Mouse (Mus musculus): Measurements from ENCODE around the gene Gale. TPM values are rescaled to one million over a fixed set of nuclear protein-coding genes. Genes with fewer than 3 reads are reported as not detected.
"Not testable (repeated sequence)": the region's sequence is repeated elsewhere in the genome, so short reads cannot be mapped to it uniquely, and the experiment has no call there.

Gene Gale
- polyA plus RNA-seq, 1 experiment from 2014 or later = 44.1 TPM

DNA sequence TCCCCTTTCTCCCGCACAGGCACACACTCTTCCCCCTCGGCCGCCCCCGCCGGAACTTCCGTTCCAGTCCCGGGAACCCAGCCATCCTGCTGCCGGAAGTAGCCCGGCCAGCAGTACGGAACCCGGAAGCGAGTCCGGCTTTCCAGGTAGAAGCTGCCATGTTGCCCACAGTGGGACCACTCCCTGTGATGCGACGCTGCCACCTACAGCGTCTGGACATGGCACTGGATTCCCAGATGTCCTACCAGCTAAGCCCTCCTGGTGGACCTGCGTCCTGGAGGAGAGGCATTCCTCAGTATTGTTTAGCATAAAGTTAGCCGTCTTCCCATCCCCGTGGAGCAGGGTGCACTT, 9.0 kb downstream of the Gale start, which contains the start of gene Lypla2:
Gene Lypla2 (minus strand): TSS at position 71 of the 351 bp plus-strand sequence.
- Histone ChIP-seq H3K4me2 (ENCODE audit: low read length) (peak within 1 kb of the TSS; percentile 92), H3K27me3 (replicated peaks; ENCODE audit: control insufficient read depth, insufficient read depth, low read length) (no peaks in the 10 kb centered on the region), H3K4me1 (replicated peaks; ENCODE audit: control insufficient read depth, insufficient read depth, low read length) (peaks cover 17% of the 10 kb centered on the region), H3K36me3 (ENCODE audit: control insufficient read depth, insufficient read depth) (peaks cover 33% of the 10 kb centered on the region), H3K9ac (replicated peaks; ENCODE audit: low read depth, low read length) (peak within 1 kb of the TSS; percentile 94), H3K27ac (ENCODE audit: low read length) (peak within 1 kb of the TSS; percentile 49), H3K9me3 (ENCODE audit: control insufficient read depth, low read length) (no peaks in the 10 kb centered on the region), H3K4me3 (replicated peaks; ENCODE audit: low read length) (peak within 1 kb of the TSS; percentile 96)
- 1% methylated on average over 19 of the region's 19 CpGs for WGBS
- ATAC-seq = peak; percentile 93

DNA sequence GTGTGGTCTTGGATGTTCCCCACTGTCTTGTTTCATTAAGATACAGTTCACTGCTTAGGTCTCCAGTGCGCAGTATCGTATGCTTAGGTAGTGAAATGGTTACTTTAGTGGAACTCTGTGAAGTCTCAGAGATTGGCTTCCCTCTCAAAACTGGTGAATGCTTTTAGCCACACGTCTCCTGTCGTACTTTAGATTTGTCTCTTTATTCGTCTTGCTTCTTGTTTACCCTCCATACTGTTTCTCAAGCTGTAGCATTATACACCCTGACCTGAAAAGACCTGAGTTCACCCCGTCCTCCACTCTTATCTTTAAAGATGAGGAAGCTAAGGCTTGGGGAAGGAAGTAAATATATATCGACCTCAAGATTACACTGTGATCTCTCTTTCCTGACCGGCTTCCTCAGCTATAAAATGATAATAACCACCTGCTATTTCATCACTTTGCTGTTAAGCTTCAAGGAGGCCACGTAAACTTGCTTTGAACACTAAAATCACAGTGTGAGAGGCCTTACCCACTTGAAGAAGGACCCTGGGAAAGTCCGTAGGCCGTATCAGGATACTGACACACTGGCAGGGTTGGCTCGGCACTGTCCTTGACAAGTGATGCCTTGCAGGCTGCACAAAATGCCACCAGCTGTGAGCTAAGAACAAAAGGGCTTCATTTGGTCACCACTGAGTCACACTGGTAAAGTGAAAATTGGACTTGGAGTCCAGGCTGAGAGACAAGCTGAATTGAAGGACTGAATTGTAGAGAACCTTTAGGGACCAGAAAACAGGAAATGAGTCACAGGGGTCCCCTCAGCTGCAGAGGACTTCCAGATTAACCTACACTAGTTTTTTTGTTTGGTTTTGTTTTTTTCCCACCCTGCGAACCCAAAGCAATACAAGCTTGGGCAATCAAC, 9.6 kb downstream of the Gale start:
- peak overlapping the region; percentile 94 for H3K9ac ChIP-seq (replicated peaks; ENCODE audit: low read depth, low read length)
- no peaks in the 10 kb centered on the region for H3K27me3 ChIP-seq (replicated peaks; ENCODE audit: control insufficient read depth, insufficient read depth, low read length)
- no peak overlapping the region for H3K27ac ChIP-seq (ENCODE audit: low read length)
- ATAC-seq = no peak
- H3K36me3 ChIP-seq (ENCODE audit: control insufficient read depth, insufficient read depth) = peaks cover 27% of the 10 kb centered on the region
- peaks cover 17% of the 10 kb centered on the region for H3K4me1 ChIP-seq (replicated peaks; ENCODE audit: control insufficient read depth, insufficient read depth, low read length)
- H3K4me3 ChIP-seq (replicated peaks; ENCODE audit: low read length) = peak overlapping the region; percentile 96
- H3K9me3 ChIP-seq (ENCODE audit: control insufficient read depth, low read length) = no peaks in the 10 kb centered on the region
- H3K4me2 ChIP-seq (ENCODE audit: low read length) = peak overlapping the region; percentile 92
- WGBS = 75% methylated on average over 13 of the region's 13 CpGs

DNA sequence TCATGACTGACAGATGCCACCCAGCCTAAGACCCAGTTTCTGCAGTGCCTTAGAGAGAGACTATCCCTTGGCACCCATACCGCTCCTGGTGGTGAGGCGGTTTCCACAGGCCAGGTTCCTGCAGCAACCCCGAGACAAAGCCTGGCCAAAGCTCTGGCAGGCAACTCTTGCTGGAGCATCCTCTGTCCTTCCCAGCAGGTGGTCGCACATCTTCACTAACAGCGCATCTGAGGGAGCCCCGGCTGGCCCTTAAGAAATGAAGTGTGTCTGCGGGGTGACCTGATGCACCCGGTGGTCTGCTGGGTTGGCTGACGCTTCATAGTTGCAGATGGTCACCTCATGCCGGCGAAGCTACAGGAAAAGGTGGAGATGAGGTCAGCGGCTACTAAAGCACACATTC, 12.6 kb downstream of the Gale start:
- Histone ChIP-seq H3K4me1 (replicated peaks; ENCODE audit: control insufficient read depth, insufficient read depth, low read length) (peaks cover 12% of the 10 kb centered on the region), H3K27me3 (replicated peaks; ENCODE audit: control insufficient read depth, insufficient read depth, low read length) (no peaks in the 10 kb centered on the region), H3K27ac (ENCODE audit: low read length) (no peak overlapping the region), H3K36me3 (ENCODE audit: control insufficient read depth, insufficient read depth) (peaks cover 13% of the 10 kb centered on the region), H3K9ac (replicated peaks; ENCODE audit: low read depth, low read length) (no peak overlapping the region), H3K4me3 (replicated peaks; ENCODE audit: low read length) (no peak overlapping the region), H3K9me3 (ENCODE audit: control insufficient read depth, low read length) (no peaks in the 10 kb centered on the region), H3K4me2 (ENCODE audit: low read length) (no peak overlapping the region)
- WGBS = 95% methylated on average over 12 of the region's 12 CpGs
- no peak for ATAC-seq

DNA sequence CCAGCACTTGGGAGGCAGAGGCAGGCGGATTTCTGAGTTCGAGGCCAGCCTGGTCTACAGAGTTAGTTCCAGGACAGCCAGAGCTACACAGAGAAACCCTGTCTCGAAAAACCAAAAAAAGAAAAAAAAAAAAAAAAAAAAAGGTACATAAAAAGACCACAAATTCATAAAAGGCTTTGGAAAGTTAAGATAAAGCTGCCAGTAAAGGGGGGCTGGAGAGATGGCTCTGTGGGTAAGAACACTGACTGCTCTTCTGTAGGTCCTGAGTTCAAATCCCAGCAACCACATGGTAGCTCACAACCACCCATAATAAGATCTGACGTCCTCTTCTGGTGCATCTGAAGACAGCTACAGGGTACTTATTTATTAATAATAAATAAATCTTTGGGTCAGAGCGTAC, 16.7 kb downstream of the Gale start:
- H3K4me2 ChIP-seq (ENCODE audit: low read length); H3K9me3 ChIP-seq (ENCODE audit: control insufficient read depth, low read length); H3K4me1 ChIP-seq (replicated peaks; ENCODE audit: control insufficient read depth, insufficient read depth, low read length); H3K4me3 ChIP-seq (replicated peaks; ENCODE audit: low read length); H3K27ac ChIP-seq (ENCODE audit: low read length); ATAC-seq; H3K9ac ChIP-seq (replicated peaks; ENCODE audit: low read depth, low read length); H3K27me3 ChIP-seq (replicated peaks; ENCODE audit: control insufficient read depth, insufficient read depth, low read length): not testable (repeated sequence)
- WGBS = 92% methylated on average over 5 of the region's 5 CpGs
- peaks cover 15% of the 10 kb centered on the region for H3K36me3 ChIP-seq (ENCODE audit: control insufficient read depth, insufficient read depth)

DNA sequence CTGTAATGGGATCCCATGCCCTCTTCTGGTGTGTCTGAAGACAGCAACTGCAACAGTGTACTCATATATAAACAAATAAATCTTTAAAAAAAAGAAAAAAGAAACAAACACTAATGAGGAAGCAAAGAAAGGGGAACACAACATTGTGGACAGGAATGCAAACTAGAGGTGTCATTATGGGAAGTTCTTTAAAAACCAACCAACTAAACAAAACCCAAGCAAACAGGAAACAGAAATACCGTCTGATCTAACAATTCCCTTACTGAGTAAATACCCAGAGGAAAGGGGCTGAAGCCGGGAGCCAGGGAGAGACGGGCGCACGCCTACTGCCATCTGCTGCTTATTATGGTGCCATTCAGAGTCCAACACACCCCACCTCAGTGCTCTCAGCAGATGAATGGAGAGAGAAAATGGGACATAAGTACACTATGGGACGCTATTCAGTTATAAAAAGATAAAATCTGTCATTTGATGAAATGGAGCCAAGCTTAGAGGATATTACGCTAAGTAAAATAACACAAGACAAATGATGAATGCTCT, 18.1 kb downstream of the Gale start:
- peaks cover 6% of the 10 kb centered on the region for H3K36me3 ChIP-seq (ENCODE audit: control insufficient read depth, insufficient read depth)
- ATAC-seq = no peak
- peaks cover 11% of the 10 kb centered on the region for H3K4me1 ChIP-seq (replicated peaks; ENCODE audit: control insufficient read depth, insufficient read depth, low read length)
- 50% methylated on average over 7 of the region's 7 CpGs for WGBS
- peak overlapping the region; percentile 10; the same call in 1 of the 2 replicates for H3K27ac ChIP-seq (ENCODE audit: low read length)
- no peaks in the 10 kb centered on the region for H3K27me3 ChIP-seq (replicated peaks; ENCODE audit: control insufficient read depth, insufficient read depth, low read length)
- no peak overlapping the region for H3K4me3 ChIP-seq (replicated peaks; ENCODE audit: low read length)
- no peak overlapping the region for H3K9ac ChIP-seq (replicated peaks; ENCODE audit: low read depth, low read length)
- no peaks in the 10 kb centered on the region for H3K9me3 ChIP-seq (ENCODE audit: control insufficient read depth, low read length)
- H3K4me2 ChIP-seq (ENCODE audit: low read length) = no peak overlapping the region

DNA sequence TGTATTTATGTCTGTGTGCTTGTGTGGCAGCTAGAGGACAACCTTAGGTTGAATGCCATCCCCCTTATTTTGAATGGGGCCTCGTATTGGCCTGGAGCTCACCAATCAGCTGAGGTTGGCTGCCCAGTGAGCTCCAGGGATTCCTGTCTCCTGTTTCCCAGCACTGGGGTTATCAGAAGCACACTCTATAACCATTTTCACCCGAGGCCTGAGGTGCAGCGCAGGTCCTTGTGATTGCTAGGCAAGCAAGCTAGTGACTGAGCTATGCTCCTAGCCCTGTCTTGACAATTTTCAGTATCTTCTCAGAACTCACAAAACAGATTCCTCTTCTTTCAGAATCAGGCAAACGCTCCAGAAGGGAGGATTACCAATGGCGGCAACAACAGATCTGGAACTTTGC, 21.0 kb downstream of the Gale start:
- 89% methylated on average over 5 of the region's 5 CpGs for WGBS
- Histone ChIP-seq H3K27me3 (replicated peaks; ENCODE audit: control insufficient read depth, insufficient read depth, low read length) (no peaks in the 10 kb centered on the region), H3K27ac (ENCODE audit: low read length) (no peak overlapping the region), H3K4me2 (ENCODE audit: low read length) (no peak overlapping the region), H3K9ac (replicated peaks; ENCODE audit: low read depth, low read length) (no peak overlapping the region), H3K4me3 (replicated peaks; ENCODE audit: low read length) (no peak overlapping the region), H3K36me3 (ENCODE audit: control insufficient read depth, insufficient read depth) (peaks cover 6% of the 10 kb centered on the region), H3K9me3 (ENCODE audit: control insufficient read depth, low read length) (no peaks in the 10 kb centered on the region), H3K4me1 (replicated peaks; ENCODE audit: control insufficient read depth, insufficient read depth, low read length) (peaks cover 16% of the 10 kb centered on the region)
- ATAC-seq = no peak

DNA sequence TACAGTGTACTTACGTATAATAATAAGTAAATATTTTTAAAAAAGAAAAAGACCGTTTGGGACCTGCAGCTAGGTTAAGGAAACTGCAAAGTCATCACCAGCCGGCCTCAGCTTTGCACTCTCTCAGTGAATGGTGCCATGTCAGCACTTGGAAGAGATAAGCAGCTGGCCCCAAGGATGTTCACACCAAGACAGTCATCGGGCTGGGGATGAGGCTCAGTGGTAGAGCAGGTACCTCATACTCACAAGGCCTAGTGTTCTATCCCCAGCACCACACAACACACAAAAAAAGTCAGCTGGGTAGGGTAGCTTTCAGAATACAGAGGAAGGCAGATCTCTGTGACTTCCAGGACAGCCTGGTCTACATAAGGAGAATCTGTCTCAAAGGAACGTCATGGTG, 21.7 kb downstream of the Gale start:
- no peak for ATAC-seq
- no peaks in the 10 kb centered on the region for H3K27me3 ChIP-seq (replicated peaks; ENCODE audit: control insufficient read depth, insufficient read depth, low read length)
- WGBS = 94% methylated on average over 5 of the region's 5 CpGs
- no peak overlapping the region for H3K4me2 ChIP-seq (ENCODE audit: low read length)
- no peaks in the 10 kb centered on the region for H3K9me3 ChIP-seq (ENCODE audit: control insufficient read depth, low read length)
- H3K9ac ChIP-seq (replicated peaks; ENCODE audit: low read depth, low read length) = no peak overlapping the region
- H3K4me1 ChIP-seq (replicated peaks; ENCODE audit: control insufficient read depth, insufficient read depth, low read length) = peaks cover 16% of the 10 kb centered on the region
- no peak overlapping the region for H3K27ac ChIP-seq (ENCODE audit: low read length)
- peaks cover 6% of the 10 kb centered on the region for H3K36me3 ChIP-seq (ENCODE audit: control insufficient read depth, insufficient read depth)
- no peak overlapping the region for H3K4me3 ChIP-seq (replicated peaks; ENCODE audit: low read length)

DNA sequence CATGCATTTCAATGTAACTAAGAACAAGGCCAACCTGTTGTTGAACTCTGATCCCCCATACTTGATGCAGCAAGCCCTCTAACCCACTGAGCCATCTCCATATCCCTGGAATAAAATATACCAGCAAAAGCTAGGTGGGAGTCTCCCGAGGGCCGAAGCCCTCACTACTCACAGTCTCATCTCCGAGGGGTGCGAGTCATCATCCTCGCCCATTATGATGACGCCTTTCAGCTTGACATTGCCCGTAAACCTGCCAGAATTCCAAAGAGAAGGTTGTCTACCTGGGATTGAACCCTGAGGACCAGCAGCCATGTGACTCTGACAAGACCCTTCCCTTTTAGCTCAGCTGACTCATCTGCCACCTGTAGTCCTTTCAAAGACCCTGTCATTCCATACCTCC, 22.2 kb downstream of the Gale start:
- Histone ChIP-seq H3K4me3 (replicated peaks; ENCODE audit: low read length) (peak overlapping the region; percentile 85; the same call in 1 of the 2 replicates), H3K4me1 (replicated peaks; ENCODE audit: control insufficient read depth, insufficient read depth, low read length) (peaks cover 16% of the 10 kb centered on the region), H3K9ac (replicated peaks; ENCODE audit: low read depth, low read length) (no peak overlapping the region; the same call in 1 of the 2 replicates), H3K27me3 (replicated peaks; ENCODE audit: control insufficient read depth, insufficient read depth, low read length) (no peaks in the 10 kb centered on the region), H3K4me2 (ENCODE audit: low read length) (peak overlapping the region; percentile 98), H3K36me3 (ENCODE audit: control insufficient read depth, insufficient read depth) (peaks cover 6% of the 10 kb centered on the region), H3K27ac (ENCODE audit: low read length) (no peak overlapping the region), H3K9me3 (ENCODE audit: control insufficient read depth, low read length) (no peaks in the 10 kb centered on the region)
- no peak for ATAC-seq
- 87% methylated on average over 7 of the region's 7 CpGs for WGBS

DNA sequence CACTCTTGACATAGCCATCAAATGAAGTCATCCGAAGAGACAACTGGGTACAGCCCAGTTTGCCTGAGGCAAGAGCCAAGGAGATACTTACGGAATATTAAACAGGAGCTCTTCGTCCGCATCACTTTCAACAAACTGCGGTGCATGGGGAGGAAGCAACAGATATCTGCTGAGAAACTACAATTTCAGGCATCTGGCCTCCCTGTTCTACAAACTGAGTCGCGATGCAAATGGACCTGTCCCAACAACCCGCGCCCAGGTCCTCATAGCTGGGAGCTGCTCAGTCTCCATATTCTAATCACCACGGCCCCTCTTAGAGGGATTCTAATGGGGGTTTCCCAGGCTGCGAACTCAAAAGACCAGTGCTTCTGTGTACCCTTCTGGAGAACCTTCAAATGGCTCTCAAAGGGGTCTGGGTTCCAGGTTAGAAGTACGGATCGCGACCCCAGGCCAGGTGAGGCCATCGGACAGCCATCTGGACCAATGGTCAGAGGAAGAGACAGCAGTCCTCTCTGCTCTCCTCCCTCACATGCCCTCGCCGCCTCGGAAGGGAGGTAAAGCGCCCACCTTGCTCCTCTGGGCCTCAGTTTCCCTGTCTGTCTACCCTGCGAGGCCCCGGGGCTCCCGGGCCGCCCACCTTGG, 22.9 kb downstream of the Gale start:
- no peak for ATAC-seq
- H3K9ac ChIP-seq (replicated peaks; ENCODE audit: low read depth, low read length) = peak overlapping the region; percentile 82
- H3K9me3 ChIP-seq (ENCODE audit: control insufficient read depth, low read length) = no peaks in the 10 kb centered on the region
- 7% methylated on average over 23 of the region's 23 CpGs for WGBS
- peaks cover 16% of the 10 kb centered on the region for H3K4me1 ChIP-seq (replicated peaks; ENCODE audit: control insufficient read depth, insufficient read depth, low read length)
- peaks cover 6% of the 10 kb centered on the region for H3K36me3 ChIP-seq (ENCODE audit: control insufficient read depth, insufficient read depth)
- H3K27me3 ChIP-seq (replicated peaks; ENCODE audit: control insufficient read depth, insufficient read depth, low read length) = no peaks in the 10 kb centered on the region
- peak overlapping the region; percentile 98 for H3K4me2 ChIP-seq (ENCODE audit: low read length)
- peak overlapping the region; percentile 85 for H3K4me3 ChIP-seq (replicated peaks; ENCODE audit: low read length)
- peak overlapping the region; percentile 38; the same call in 1 of the 2 replicates for H3K27ac ChIP-seq (ENCODE audit: low read length)
